Mouse (Mus musculus) bone marrow, adult 2 months (tissue): Measurements from ENCODE around the gene Rpgrip1l.

ENCODE experiments used
- CTCF ChIP-seq: fragments of 200-500 bp; IDR thresholded peaks from 2 replicates; pipeline ENCODE4 v1.5.1; 2011; ENCODE audit warnings: low read length, control low read depth; ENCODE audit not compliant: control insufficient read depth, insufficient read depth
- POLR2A ChIP-seq: fragments of 200-500 bp; IDR thresholded peaks from 2 replicates; pipeline ENCODE4 v1.6.1; 2011; ENCODE audit warnings: low read depth, mild to moderate bottlenecking, control low read depth, low read length, borderline replicate concordance; ENCODE audit not compliant: control insufficient read depth

GRCm38 (mm10) chr8:91237191-91237590 is 75.9 kb downstream of the Rpgrip1l start:
- no peak for TF ChIP-seq CTCF
- TF ChIP-seq POLR2A: no peak
